Mouse (Mus musculus) CH12.LX (cell line): Measurements from ENCODE around the gene Birc2. TPM values are rescaled to one million over a fixed set of nuclear protein-coding genes. Genes with fewer than 3 reads are reported as not detected.
"Not testable (repeated sequence)": the region's sequence is repeated elsewhere in the genome, so short reads cannot be mapped to it uniquely, and the experiment has no call there.

Experiments used
- DNase-seq: peaks from one replicate; pipeline ENCODE4 v3.0.0-alpha.2; 2013; ENCODE audit errors: extremely low read depth
- H3K27ac ChIP-seq: 2 replicates; pipeline ENCODE4 v1.5.1; 2012; ENCODE audit warnings: low read depth, mild to moderate bottlenecking, control low read depth, moderate library complexity; ENCODE audit not compliant: insufficient read depth
- H3K27me3 ChIP-seq: replicated peaks from 2 replicates; pipeline ENCODE3; 2012; ENCODE audit warnings: inconsistent platforms
- H3K36me3 ChIP-seq, 2 experiments: replicated peaks in 1 of 2; 2 replicates each; pipeline versions ENCODE3 to v1.6.1; 2012; ENCODE audit warnings: inconsistent platforms in 1 of 2, low read length in 1 of 2, mild to moderate bottlenecking in 1 of 2, mixed read lengths in 1 of 2, moderate library complexity in 1 of 2; ENCODE audit not compliant: control insufficient read depth in 1 of 2, insufficient read depth in 1 of 2
- H3K4me1 ChIP-seq, 2 experiments: 2 replicates each; pipeline ENCODE4 v1.6.1; 2012; ENCODE audit warnings: inconsistent platforms in 1 of 2, moderate library complexity in 1 of 2; ENCODE audit not compliant: insufficient read depth in 2 of 2, control insufficient read depth in 1 of 2
- H3K4me2 ChIP-seq: 2 replicates; pipeline ENCODE4 v1.6.1; 2012; ENCODE audit warnings: low read depth, mild to moderate bottlenecking, control low read depth; ENCODE audit not compliant: poor library complexity, insufficient read depth, severe bottlenecking
- H3K4me3 ChIP-seq, 3 experiments: fragments of 150-350 bp in 1 of 3; sonication (generic) in 1 of 3; replicated peaks in 1 of 3; 2 replicates each; pipeline versions ENCODE3 to v1.5.1; 2011 to 2012; ENCODE audit warnings: low read depth in 2 of 3, low read length in 2 of 3, mild to moderate bottlenecking in 2 of 3, moderate library complexity in 2 of 3, control low read depth in 1 of 3, improper control_type of control experiment in 1 of 3, inconsistent platforms in 1 of 3, mixed read lengths in 1 of 3; ENCODE audit not compliant: poor library complexity in 1 of 3
- H3K79me2 ChIP-seq: replicated peaks from 2 replicates; pipeline ENCODE4 v1.6.1; 2012; ENCODE audit warnings: mild to moderate bottlenecking, moderate library complexity; ENCODE audit not compliant: control insufficient read depth, poor library complexity, insufficient read depth, severe bottlenecking; ENCODE audit errors: extremely low read depth
- H3K9ac ChIP-seq: 2 replicates; pipeline ENCODE4 v1.6.1; 2012; ENCODE audit warnings: low read depth, mild to moderate bottlenecking, control low read depth, moderate library complexity; ENCODE audit not compliant: insufficient read depth
- H3K9me3 ChIP-seq: replicated peaks from 2 replicates; pipeline ENCODE3; 2012; ENCODE audit warnings: low read length, inconsistent platforms, mixed read lengths
- BHLHE40 ChIP-seq: IDR thresholded peaks from 2 replicates; pipeline ENCODE4 v1.6.1; 2011; ENCODE audit warnings: mild to moderate bottlenecking, low read depth, low read length, improper control_type of control experiment
- CHD1 ChIP-seq: IDR thresholded peaks from 2 replicates; pipeline ENCODE4 v1.6.1; 2012; ENCODE audit warnings: low read depth, low read length, improper control_type of control experiment, inconsistent platforms
- CTCF ChIP-seq, 2 experiments: IDR thresholded peaks in 1 of 2; conservative IDR thresholded peaks in 1 of 2; 2 replicates each; pipeline ENCODE4 v1.5.1; 2011 to 2012; ENCODE audit warnings: low read depth in 2 of 2, low read length in 2 of 2, improper control_type of control experiment in 1 of 2, inconsistent platforms in 1 of 2, mild to moderate bottlenecking in 1 of 2, moderate library complexity in 1 of 2
- ELF1 ChIP-seq: IDR thresholded peaks from 2 replicates; pipeline ENCODE4 v1.6.1; 2014; ENCODE audit warnings: low read depth, mild to moderate bottlenecking, inconsistent platforms, low read length, improper control_type of control experiment
- ETS1 ChIP-seq: conservative IDR thresholded peaks from 2 replicates; pipeline ENCODE4 v1.6.1; 2012; ENCODE audit warnings: low read depth, mild to moderate bottlenecking, inconsistent platforms, low read length, improper control_type of control experiment, moderate library complexity
- GABPA ChIP-seq: IDR thresholded peaks from 2 replicates; pipeline ENCODE4 v1.6.1; 2012; ENCODE audit warnings: low read depth, low read length, improper control_type of control experiment, inconsistent platforms; ENCODE audit not compliant: insufficient replicate concordance
- IRF4 ChIP-seq: IDR thresholded peaks from 2 replicates; pipeline ENCODE4 v1.6.1; 2014; ENCODE audit warnings: low read depth, mild to moderate bottlenecking, inconsistent platforms, low read length, improper control_type of control experiment
- JUND ChIP-seq: conservative IDR thresholded peaks from 2 replicates; pipeline ENCODE4 v1.6.1; 2011; ENCODE audit warnings: low read depth, low read length, improper control_type of control experiment
- KAT2A ChIP-seq: IDR thresholded peaks from 2 replicates; pipeline ENCODE4 v1.6.1; 2012; ENCODE audit warnings: low read length, improper control_type of control experiment, inconsistent platforms; ENCODE audit not compliant: insufficient replicate concordance
- MAFK ChIP-seq: IDR thresholded peaks from 2 replicates; pipeline ENCODE4 v1.6.1; 2011; ENCODE audit warnings: low read length, improper control_type of control experiment; ENCODE audit not compliant: insufficient replicate concordance
- MAX ChIP-seq: IDR thresholded peaks from 2 replicates; pipeline ENCODE4 v1.6.1; 2011; ENCODE audit warnings: low read length, improper control_type of control experiment
- MAZ ChIP-seq: IDR thresholded peaks from 2 replicates; pipeline ENCODE4 v1.6.1; 2012; ENCODE audit warnings: low read depth, mild to moderate bottlenecking, inconsistent platforms, low read length, improper control_type of control experiment, moderate library complexity
- MEF2A ChIP-seq: IDR thresholded peaks from 2 replicates; pipeline ENCODE4 v1.6.1; 2014; ENCODE audit warnings: low read depth, mild to moderate bottlenecking, inconsistent platforms, low read length, improper control_type of control experiment, borderline replicate concordance
- NELFE ChIP-seq: IDR thresholded peaks from 2 replicates; pipeline ENCODE4 v1.6.1; 2011; ENCODE audit warnings: low read depth, low read length, improper control_type of control experiment
- PAX5 ChIP-seq: IDR thresholded peaks from 2 replicates; pipeline ENCODE4 v1.6.1; 2012; ENCODE audit warnings: low read length, inconsistent platforms, mixed read lengths
- POLR2AphosphoS2 ChIP-seq: IDR thresholded peaks from 2 replicates; pipeline ENCODE4 v1.6.1; 2011; ENCODE audit warnings: low read depth, low read length, improper control_type of control experiment
- RAD21 ChIP-seq: IDR thresholded peaks from 2 replicates; pipeline ENCODE4 v1.6.1; 2011; ENCODE audit warnings: low read depth, mild to moderate bottlenecking, low read length, improper control_type of control experiment, moderate library complexity
- RCOR1 ChIP-seq: conservative IDR thresholded peaks from 2 replicates; pipeline ENCODE4 v1.6.1; 2012; ENCODE audit warnings: low read depth, mild to moderate bottlenecking, inconsistent platforms, low read length, improper control_type of control experiment
- SMC3 ChIP-seq: IDR thresholded peaks from 2 replicates; pipeline ENCODE4 v1.6.1; 2011; ENCODE audit warnings: low read depth, low read length, improper control_type of control experiment
- TBP ChIP-seq: conservative IDR thresholded peaks from 2 replicates; pipeline ENCODE4 v1.6.1; 2011; ENCODE audit warnings: low read depth, low read length, improper control_type of control experiment
- TCF12 ChIP-seq: IDR thresholded peaks from 2 replicates; pipeline ENCODE4 v1.6.1; 2014; ENCODE audit warnings: low read depth, mild to moderate bottlenecking, inconsistent platforms, low read length, improper control_type of control experiment
- UBTF ChIP-seq: IDR thresholded peaks from 2 replicates; pipeline ENCODE4 v1.6.1; 2012; ENCODE audit warnings: low read depth, mild to moderate bottlenecking, inconsistent platforms, low read length, improper control_type of control experiment, moderate library complexity
- USF2 ChIP-seq: conservative IDR thresholded peaks from 2 replicates; pipeline ENCODE4 v1.6.1; 2011; ENCODE audit warnings: low read depth, low read length, improper control_type of control experiment
- ZMIZ1 ChIP-seq: IDR thresholded peaks from 2 replicates; pipeline ENCODE4 v1.6.1; 2012; ENCODE audit warnings: low read depth, mild to moderate bottlenecking, inconsistent platforms, low read length, improper control_type of control experiment
- ZNF384 ChIP-seq: IDR thresholded peaks from 2 replicates; pipeline ENCODE4 v1.6.1; 2012; ENCODE audit warnings: low read depth, low read length, improper control_type of control experiment, inconsistent platforms
- dilution Hi-C: fragments of 300-500 bp; cut with MboI; formaldehyde crosslinking; loops from 2 replicates; pipeline ENCODE4 v1.14.3; 2020; ENCODE audit warnings: low sequenced_read_pairs; ENCODE audit not compliant: extremely low pct_unique_long_range_greater_than_20kb, extremely low pct_ligation_motif_present
- in situ Hi-C: fragments of 300-500 bp; cut with MboI; formaldehyde crosslinking; loops from 3 replicates; pipeline ENCODE4 v1.14.3; 2019; ENCODE audit warnings: low sequenced_read_pairs, low pct_ligation_motif_present, low pct_unique_long_range_greater_than_20kb, mixed read lengths
- polyA plus RNA-seq: library from polyadenylated mRNA; unstranded; fragments of >175 nt; gene quantifications from 2 replicates; pipeline ENCODE4 v1.2.1, GENCODE M21; 2012; ENCODE audit warnings: low read depth; ENCODE audit not compliant: insufficient read length
- total RNA-seq, 2 experiments: library from RNA; depleted of rRNA; stranded (reverse); fragments of 300-350 nt in 1 of 2; fragments of >200 nt in 1 of 2; gene quantifications; 2 replicates each; pipeline ENCODE4 v1.2.3; 2012 to 2014

Birc2 gene
- total and polyA plus RNA-seq, 3 experiments: 43.4 to 134 (median 94.7) TPM

DNA sequence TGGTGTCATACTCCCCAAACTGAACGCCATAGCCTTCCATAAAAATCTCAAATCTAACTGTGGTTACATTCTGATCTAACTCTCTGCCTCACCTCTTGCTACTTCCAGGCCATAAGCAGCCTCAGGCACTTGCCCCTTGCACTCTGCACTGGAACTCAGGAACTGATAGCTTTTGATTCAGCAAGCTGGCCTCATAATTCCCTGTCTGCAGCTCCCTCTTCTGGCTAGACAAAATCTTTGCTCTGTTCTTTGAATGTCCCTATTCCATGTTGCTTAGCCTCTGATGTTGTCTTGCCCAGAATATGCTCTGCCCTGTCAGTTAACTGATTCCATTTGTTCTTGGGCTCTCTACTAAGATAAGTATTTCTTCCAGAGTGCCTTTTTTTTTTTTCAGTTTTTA is 18.5 kb upstream of the Birc2 start:
- Histone ChIP-seq H3K79me2 (peaks cover 16% of the 10 kb centered on the region), H3K27me3 (no peaks in the 10 kb centered on the region), H3K4me1 (peaks cover 17 to 36% of the 10 kb centered on the region in 2 experiments), H3K4me3 (no peak overlapping the region), H3K9ac (no peak overlapping the region), H3K27ac (peak overlapping the region; percentile 23; the same call in 1 of the 2 replicates), H3K36me3 (peaks cover 51 to 80% of the 10 kb centered on the region in 2 experiments), H3K4me2 (no peak overlapping the region; the same call in 1 of the 2 replicates), H3K9me3 (peaks cover 3% of the 10 kb centered on the region)
- TF ChIP-seq SMC3: peak; percentile 72
- no peak for TF ChIP-seq ETS1
- TF ChIP-seq UBTF: no peak
- no peak for TF ChIP-seq MAX
- no peak for TF ChIP-seq MEF2A
- TF ChIP-seq USF2: no peak
- TF ChIP-seq ZMIZ1: no peak
- TF ChIP-seq RAD21: peak; percentile 73
- no peak for TF ChIP-seq JUND
- TF ChIP-seq BHLHE40: no peak
- no peak for TF ChIP-seq GABPA
- no peak for TF ChIP-seq NELFE
- no peak for TF ChIP-seq KAT2A
- no peak for TF ChIP-seq ELF1
- TF ChIP-seq PAX5: no peak
- TF ChIP-seq TCF12: no peak
- no peak for TF ChIP-seq TBP
- no peak for TF ChIP-seq ZNF384
- no peak for TF ChIP-seq MAZ
- no peak for TF ChIP-seq MAFK
- TF ChIP-seq CTCF (conservative IDR thresholded peaks at IDR 0.05 in 1 of 2, IDR thresholded peaks at IDR 0.05 in 1 of 2; ENCODE audit: low read depth in 2 of 2, low read length in 2 of 2): peak; percentile 25 to 72; a peak in 3 of 4 replicates
- TF ChIP-seq IRF4: no peak
- no peak for TF ChIP-seq CHD1
- TF ChIP-seq POLR2AphosphoS2: no peak
- TF ChIP-seq RCOR1: no peak
- dilution Hi-C loops (no loop called here), in situ Hi-C loops (loop anchor here (25.0 kb wide), 1 partner anchor 643 kb away; no protein-coding TSS in a partner anchor)
- peak; percentile 53 for DNase-seq

DNA sequence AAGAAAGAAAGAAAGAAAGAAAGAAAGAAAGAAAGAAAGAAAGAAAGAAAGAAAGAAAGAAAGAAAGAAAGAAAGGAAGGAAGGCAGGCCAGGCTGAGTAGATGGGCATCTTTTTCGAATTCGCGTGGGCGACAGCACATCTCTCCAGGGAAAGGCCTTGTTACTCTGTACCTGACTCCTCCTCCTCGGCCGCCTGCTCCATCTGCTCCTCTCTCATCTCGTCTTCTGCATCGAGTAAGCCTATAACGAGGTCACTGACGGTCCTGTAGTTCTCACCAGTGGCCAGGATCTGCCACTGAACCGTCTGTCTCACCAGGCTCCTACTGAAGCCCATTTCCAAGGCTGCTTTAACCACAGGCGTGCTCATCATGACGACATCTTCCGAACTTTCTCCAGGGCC is 17.3 kb upstream of the Birc2 start:
- peaks cover 59 to 77% of the 10 kb centered on the region in 2 experiments for H3K36me3 ChIP-seq
- H3K9me3 ChIP-seq, dilution Hi-C loops: not testable (repeated sequence)

More for the DNA sequence above, 17.3 kb upstream of the Birc2 start:
- H3K27me3 ChIP-seq, H3K4me2 ChIP-seq, DNase-seq, H3K27ac ChIP-seq, H3K4me3 ChIP-seq, H3K9ac ChIP-seq: not testable (repeated sequence)
- Histone ChIP-seq H3K79me2 (peaks cover 14% of the 10 kb centered on the region), H3K4me1 (peaks cover 17 to 30% of the 10 kb centered on the region in 2 experiments)
- in situ Hi-C loops: loop anchor here (25.0 kb wide), 1 partner anchor 642 kb away; no protein-coding TSS in a partner anchor
